Mouse (Mus musculus) erythroblast, adult 5-6 weeks (primary cell): ENCODE measurements around the gene Nle1. TPM values are rescaled to one million over a fixed set of nuclear protein-coding genes. Genes with fewer than 3 reads are reported as not detected.
A peak's percentile ranks its signal among the peaks of the same experiment; 100 is the strongest.

Experiments used
- ATAC-seq: replicated peaks from 2 replicates; pipeline ENCODE4 v1.8.0; 2016; ENCODE audit warnings: moderate number of reproducible peaks, mild to moderate bottlenecking, moderate TSS enrichment, inconsistent platforms; ENCODE audit not compliant: poor library complexity, low FRiP score, severe bottlenecking
- total RNA-seq, 2 experiments: library from RNA; stranded (forward) in 1 of 2; stranded (reverse) in 1 of 2; fragments of 150-400 nt in 1 of 2; fragments of 200-764, 138-1000 nt in 1 of 2; gene quantifications; 2 replicates each; pipeline versions ENCODE4 v1.2.3 to v1.2.4; 2015 to 2017; ENCODE audit warnings: low replicate concordance in 2 of 2

The Nle1 gene
- total RNA-seq, 2 experiments from 2014 or later: 5.8 to 6.5 TPM

DNA sequence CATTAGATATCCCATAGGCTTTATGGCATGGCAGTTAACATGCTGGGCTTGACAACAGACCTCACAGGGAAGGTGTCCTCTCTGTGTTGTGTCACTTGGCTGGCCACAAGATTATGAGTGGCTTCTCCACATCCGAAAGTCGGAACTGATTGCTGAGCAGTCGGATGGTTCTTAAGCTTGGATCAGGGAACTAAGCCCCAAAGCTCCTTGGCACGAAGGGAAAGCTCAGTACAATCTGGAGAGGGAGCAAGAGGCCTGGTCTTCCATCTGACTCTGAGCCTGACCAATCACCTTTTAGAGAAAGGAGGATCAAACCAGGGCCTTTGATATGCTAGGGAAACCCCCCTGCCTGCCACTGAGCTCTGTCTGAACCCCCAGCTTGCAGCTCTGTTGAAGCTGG is 13.5 kb upstream of the Nle1 start:
- ATAC-seq: no peak

DNA sequence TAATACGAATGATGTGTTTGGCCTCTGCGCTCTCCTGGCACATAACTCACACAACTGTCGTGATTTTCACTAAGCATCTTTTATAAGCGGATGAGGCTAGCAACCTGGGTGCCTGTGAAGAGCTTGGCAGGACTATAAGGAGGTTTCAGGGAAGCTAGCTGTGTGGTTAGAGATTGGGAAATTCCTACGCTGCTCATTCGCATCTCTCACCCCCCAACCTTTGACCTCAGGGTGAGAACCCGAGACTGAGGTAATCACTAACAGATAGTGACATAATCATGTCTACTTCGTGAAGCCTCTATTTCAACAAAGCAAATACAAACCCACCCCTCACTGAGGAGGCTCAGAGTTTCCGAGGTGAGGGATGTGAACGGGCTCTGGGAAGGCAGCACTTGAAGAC is 12.6 kb upstream of the Nle1 start:
- no peak for ATAC-seq

- ATAC-seq: peak; percentile 79
Observed at GRCm38 (mm10) chr11:82914711-82915352, 6.6 kb upstream of the Nle1 start.

DNA sequence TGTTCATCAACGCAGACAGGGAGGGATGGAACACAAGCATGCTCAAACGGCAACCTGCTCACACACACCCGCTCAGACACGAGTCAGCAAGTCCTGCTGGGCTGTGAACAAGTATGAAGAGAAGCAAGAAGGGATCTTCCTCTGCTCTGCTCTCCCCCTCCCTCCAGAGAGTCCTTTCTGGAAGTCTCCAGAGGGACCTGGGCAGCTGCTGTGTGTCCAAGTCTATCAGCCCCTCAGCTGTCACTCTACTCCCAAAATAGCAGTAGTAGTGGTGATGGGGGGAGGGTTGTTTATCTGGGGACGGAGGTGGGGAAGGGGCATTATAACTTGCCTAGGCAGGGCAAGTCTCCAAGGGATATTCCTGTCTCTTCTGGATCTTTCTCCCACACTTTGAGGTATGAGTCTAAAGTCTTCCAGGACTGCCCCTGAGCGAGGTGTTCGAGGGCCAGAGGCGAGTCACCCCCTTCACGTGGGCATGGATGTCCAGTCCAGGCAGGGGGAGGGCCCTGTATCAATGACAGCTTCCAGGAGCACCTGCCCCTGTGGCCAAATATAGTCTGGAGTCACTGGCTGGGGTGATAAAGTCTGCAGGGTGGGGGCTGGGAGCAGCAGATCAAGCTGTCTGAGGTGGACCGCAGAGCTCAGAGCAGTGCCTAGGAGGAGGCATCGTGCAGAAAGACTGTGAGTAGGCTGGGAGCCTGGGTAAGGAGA is 2.6 kb upstream of the Nle1 start:
- ATAC-seq: no peak

- ATAC-seq: no peak
Observed at GRCm38 (mm10) chr11:82910250-82910649, 2.0 kb upstream of the Nle1 start, which contains the start of gene Unc45b. Gene Unc45b, plus strand, starts transcription at chr11:82910550.

DNA sequence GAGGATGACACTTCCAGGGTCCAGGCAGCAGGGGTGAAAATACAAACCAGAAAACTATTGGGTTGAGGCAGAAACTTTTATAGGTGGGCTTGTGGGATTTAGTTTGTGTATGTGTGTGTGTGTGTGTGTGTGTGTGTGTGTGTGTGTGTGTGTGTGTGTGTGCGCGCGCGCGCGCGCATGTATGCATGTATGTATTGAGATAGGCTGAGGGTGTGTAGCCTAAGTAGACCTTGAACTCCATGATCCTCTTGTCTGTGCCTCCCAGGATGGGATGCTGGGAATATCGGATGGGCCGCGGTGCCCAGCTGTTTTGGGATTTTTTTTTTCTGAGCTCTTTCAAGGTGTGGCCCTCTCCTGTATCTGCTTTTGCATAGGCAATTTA is 388 bp upstream of the Nle1 start:
- no peak for ATAC-seq

GRCm38 (mm10) chr11:82905816-82906215 is 2.4 kb downstream of the Nle1 start:
- ATAC-seq: no peak

- ATAC-seq: no peak
Observed at GRCm38 (mm10) chr11:82904952-82905351, 3.3 kb downstream of the Nle1 start.

DNA sequence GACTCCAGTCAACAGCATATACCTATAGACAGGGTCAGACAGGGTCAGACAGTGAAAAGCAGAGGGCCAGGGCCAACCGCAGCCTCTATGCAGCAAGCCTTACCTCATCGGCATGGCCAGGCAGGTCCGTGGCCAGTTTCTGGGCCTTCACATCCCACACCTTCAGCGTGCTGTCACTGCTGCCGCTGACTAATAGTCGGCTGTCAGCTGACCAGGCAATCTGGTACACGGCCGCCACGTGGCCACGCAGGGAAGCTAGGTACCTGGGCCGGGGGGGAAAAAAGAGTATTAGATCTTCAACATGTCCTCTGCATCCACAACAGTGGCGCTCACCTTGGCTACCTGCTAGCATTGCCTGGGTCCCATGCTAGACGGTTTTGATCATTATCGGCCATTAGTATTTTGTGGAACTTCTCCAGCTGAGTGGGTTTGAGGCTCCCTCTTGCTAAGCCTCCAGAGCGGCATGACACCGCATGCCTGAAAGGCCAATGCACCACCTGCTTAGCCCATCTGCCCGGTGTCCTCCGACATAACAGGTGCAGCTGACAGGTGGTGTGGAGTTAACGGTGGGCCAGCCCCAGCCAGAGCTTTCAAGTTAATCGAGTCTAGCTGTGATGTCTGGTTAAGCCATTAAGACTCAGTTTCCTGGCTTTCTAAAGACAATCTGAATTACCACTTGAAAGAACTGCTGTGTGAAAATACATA is 6.5 kb downstream of the Nle1 start:
- no peak for ATAC-seq

DNA sequence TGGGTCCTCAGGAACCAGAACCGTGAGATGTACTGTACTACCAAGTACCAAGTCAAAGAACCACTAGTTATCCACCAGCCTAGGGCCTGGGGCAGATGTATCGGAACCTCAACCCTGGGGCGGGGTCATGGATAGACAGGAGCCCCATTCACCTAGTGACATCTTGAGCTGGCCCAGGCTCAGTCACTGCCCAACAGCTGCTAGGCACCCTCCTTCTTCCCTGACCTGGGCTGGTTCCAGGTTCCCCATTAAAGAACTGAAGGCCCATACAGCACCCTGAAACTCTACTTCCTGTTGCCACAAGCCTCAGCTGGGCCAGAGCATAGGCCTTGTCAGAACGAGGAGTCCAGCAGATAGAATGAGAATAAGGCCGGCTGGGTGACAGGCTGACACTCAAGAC is 8.5 kb downstream of the Nle1 start:
- ATAC-seq: no peak

DNA sequence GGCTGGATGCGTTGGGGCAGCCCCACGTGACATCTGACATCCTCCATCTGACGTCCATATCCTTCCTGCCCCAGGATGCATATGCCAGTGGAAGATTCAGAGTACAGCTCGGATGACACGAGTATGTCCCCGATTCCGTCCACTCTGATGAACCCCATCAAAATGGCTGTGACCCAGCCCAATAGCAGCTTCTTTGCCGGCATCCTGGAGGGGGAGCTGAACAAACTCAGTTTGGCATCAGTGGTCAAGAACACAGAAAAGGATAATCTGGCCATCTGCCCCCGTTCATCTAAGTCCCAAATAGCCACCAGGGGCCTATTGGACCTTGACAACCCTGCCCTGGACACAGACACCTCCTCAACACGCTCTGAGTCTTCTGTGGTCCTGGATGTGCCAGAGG is 10.7 kb downstream of the Nle1 start:
- ATAC-seq: no peak

GRCm38 (mm10) chr11:82891936-82892335 is 16.3 kb downstream of the Nle1 start, which contains the start of gene Fndc8:
Gene Fndc8, plus strand, starts transcription at chr11:82892124.
- ATAC-seq: no peak

- ATAC-seq: peak; percentile 97
Observed at GRCm38 (mm10) chr11:82890342-82890762, 17.9 kb downstream of the Nle1 start, which contains the start of gene Rad51d. Gene Rad51d, minus strand, starts transcription at chr11:82890614.

- ATAC-seq: no peak; the same call in 1 of the 2 replicates
Observed at GRCm38 (mm10) chr11:82889524-82890341, 18.5 kb downstream of the Nle1 start.

- ATAC-seq: no peak
Observed at GRCm38 (mm10) chr11:82888491-82888946, 19.7 kb downstream of the Nle1 start.

GRCm38 (mm10) chr11:82886559-82886958 is 21.7 kb downstream of the Nle1 start:
- no peak for ATAC-seq

DNA sequence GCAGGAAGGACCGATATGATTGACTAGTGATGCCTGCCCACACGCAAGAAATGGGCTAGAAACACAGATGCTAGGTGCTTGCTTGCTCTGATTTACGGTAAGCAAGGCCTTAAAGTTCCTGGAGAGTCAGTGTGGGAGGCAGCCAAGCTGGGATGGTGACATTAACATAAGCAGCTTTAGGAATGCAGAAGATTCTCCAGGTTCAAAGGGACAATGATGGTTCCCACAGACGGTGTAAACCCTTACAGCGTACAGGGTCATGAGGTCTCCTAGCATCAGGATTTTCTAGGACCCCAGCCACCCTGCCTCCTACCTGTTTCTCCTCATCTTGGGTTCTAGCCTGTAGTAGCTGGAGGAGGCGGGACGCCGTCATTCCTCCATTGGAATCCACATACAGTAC is 25.0 kb downstream of the Nle1 start:
- ATAC-seq: no peak

DNA sequence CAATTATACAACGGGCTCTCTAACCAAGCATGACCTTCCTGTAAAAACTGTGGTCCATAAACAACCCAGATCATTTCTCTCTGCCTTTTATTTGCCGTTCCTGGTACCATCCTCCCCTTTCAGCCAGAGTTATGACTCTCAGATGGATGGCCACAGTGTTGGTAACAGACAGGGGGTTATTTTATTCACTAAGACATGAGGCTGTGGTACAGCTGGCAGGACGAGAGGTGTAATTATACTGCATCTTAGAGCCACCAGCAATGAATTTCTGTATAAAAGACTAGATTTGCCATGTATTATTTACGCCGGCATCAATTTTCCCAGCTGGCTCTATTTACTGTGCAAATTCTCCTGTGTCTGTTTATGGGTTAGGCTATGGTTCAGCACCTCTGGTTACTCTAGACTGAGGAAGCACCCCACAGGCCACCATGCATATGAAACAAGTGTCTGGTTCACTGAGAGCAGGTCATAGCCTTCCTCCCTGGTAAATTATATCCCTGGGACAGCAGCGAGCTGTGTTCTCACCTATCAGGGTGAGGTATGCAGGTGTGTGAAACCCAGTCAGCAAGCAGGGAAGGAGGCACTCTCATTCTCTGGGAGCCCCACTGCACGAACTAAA is 30.4 kb downstream of the Nle1 start:
- no peak for ATAC-seq

DNA sequence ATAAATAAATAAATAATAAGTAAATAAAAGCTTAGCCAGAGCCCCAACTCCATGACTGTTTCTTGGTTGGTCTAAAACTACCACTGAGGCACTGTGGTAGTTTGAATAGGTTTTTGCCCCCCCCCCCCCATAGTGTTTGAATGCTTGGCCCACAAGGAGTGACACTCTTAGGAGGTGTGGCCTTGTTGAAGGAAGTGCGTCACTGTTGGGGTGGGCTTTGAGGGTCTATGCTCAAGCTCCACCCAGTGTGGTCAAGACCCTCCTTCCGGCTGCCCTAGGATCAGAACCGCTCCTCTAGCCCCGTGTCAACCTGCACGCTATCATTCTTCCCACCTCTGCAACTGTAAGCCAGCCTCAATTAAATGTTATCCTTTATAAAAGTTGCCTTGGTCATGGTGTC is 32.6 kb downstream of the Nle1 start:
- no peak for ATAC-seq
